Mouse (Mus musculus) left cerebral cortex, adult 2 months (tissue): Measurements from ENCODE around the gene Wdr83. TPM values are rescaled to one million over a fixed set of nuclear protein-coding genes. Genes with fewer than 3 reads are reported as not detected.

Experiments used
- DNase-seq, 2 experiments: peaks; one replicate each; pipeline ENCODE4 v3.0.0; 2021 to 2022; ENCODE audit warnings: low spot score in 2 of 2, mixed read lengths in 1 of 2; ENCODE audit errors: extremely low spot score in 1 of 2
- H3K27ac ChIP-seq: fragments of 200-600 bp; 2 replicates; pipeline ENCODE4 v1.8.1; 2022
- H3K4me3 ChIP-seq: fragments of 200-600 bp; 2 replicates; pipeline ENCODE4 v1.8.1; 2022
- CTCF ChIP-seq: fragments of 200-600 bp; IDR thresholded peaks from 2 replicates; pipeline ENCODE4 v1.8.1; 2022; ENCODE audit warnings: antibody characterized with exemption, mild to moderate bottlenecking, moderate library complexity
- intact Hi-C: fragments of 180-260 bp; cut with DNase I; formaldehyde crosslinking; loops from one replicate; pipeline ENCODE4 v1.15.1; 2025
- total RNA-seq, 2 experiments: library from RNA; stranded (reverse); gene quantifications; 2 replicates each; pipeline ENCODE4 v1.2.3; 2021

Gene Wdr83
- total RNA-seq, 2 experiments from 2014 or later, result 25.5 to 27.8 TPM

- intact Hi-C loops, result loop anchor here (5.0 kb wide), 2 partner anchors 47 to 97 kb away; partner anchors contain the start of genes Asna1, Junb and Trir
- Histone ChIP-seq H3K27ac (no peak overlapping the region), H3K4me3 (no peak overlapping the region)
- no peak for DNase-seq
- TF ChIP-seq CTCF, result no peak
Measured at GRCm38 (mm10) chr8:85074617-85075016, 6.5 kb downstream of the Wdr83 start.

GRCm38 (mm10) chr8:85074167-85074566 lies 6.9 kb downstream of the Wdr83 start:
- intact Hi-C loops, result loop anchor here (5.0 kb wide), 2 partner anchors 47 to 97 kb away; partner anchors contain the start of genes Asna1, Junb and Trir
- Histone ChIP-seq H3K4me3 (no peak overlapping the region), H3K27ac (no peak overlapping the region)
- no peak for TF ChIP-seq CTCF
- no peak for DNase-seq

GRCm38 (mm10) chr8:85073041-85073612 lies 8.0 kb downstream of the Wdr83 start:
- H3K27ac ChIP-seq, result no peak overlapping the region; the same call in 1 of the 2 replicates
- no peak for DNase-seq
- intact Hi-C loops, result loop anchor here (5.0 kb wide), 2 partner anchors 46 to 96 kb away; partner anchors contain the start of genes Asna1, Junb and Trir
- no peak overlapping the region; the same call in 1 of the 2 replicates for H3K4me3 ChIP-seq
- no peak for TF ChIP-seq CTCF

GRCm38 (mm10) chr8:85072364-85072929 lies 8.7 kb downstream of the Wdr83 start:
- Histone ChIP-seq H3K4me3 (peak overlapping the region; percentile 70), H3K27ac (peak overlapping the region; percentile 93)
- intact Hi-C loops, result loop anchor here (5.0 kb wide), 2 partner anchors 45 to 95 kb away; partner anchors contain the start of genes Asna1, Junb and Trir
- TF ChIP-seq CTCF, result no peak
- no peak for DNase-seq

- Histone ChIP-seq H3K4me3 (peak within 1 kb of the TSS; percentile 70), H3K27ac (peak within 1 kb of the TSS; percentile 93)
- DNase-seq, result peak; percentile 88 to 90
- TF ChIP-seq CTCF, result peak; percentile 18
- intact Hi-C loops, result loop anchor here (5.0 kb wide), 2 partner anchors 44 to 94 kb away; partner anchors contain the start of genes Asna1, Junb and Trir
Measured at GRCm38 (mm10) chr8:85071514-85072281, 9.4 kb downstream of the Wdr83 start, which contains the start of gene Dhps. TSS of gene Dhps (plus strand) at chr8:85071757.

- H3K27ac ChIP-seq, result peak overlapping the region; percentile 93; the same call in 1 of the 2 replicates
- H3K4me3 ChIP-seq, result peak overlapping the region; percentile 70
- intact Hi-C loops, result loop anchor here (5.0 kb wide), 2 partner anchors 44 to 94 kb away; partner anchors contain the start of genes Asna1, Junb and Trir
- no peak for TF ChIP-seq CTCF
- no peak for DNase-seq
Measured at GRCm38 (mm10) chr8:85071041-85071440, 10.1 kb downstream of the Wdr83 start.

GRCm38 (mm10) chr8:85067982-85068381 lies 13.1 kb downstream of the Wdr83 start, which contains the start of gene Gm5741:
TSS of gene Gm5741 (minus strand) at chr8:85067982.
- H3K27ac ChIP-seq, result no peak within 1 kb of the TSS
- intact Hi-C loops, result no loop called here
- no peak for DNase-seq
- H3K4me3 ChIP-seq, result no peak within 1 kb of the TSS
- no peak for TF ChIP-seq CTCF

- intact Hi-C loops, result no loop called here
- DNase-seq, result no peak
Measured at GRCm38 (mm10) chr8:85067155-85067554, 14.0 kb downstream of the Wdr83 start.

GRCm38 (mm10) chr8:85065213-85065612 lies 15.9 kb downstream of the Wdr83 start:
- no peak for TF ChIP-seq CTCF

More at GRCm38 (mm10) chr8:85067155-85067554, 14.0 kb downstream of the Wdr83 start:
- no peak for TF ChIP-seq CTCF
- Histone ChIP-seq H3K27ac (no peak overlapping the region), H3K4me3 (no peak overlapping the region)

GRCm38 (mm10) chr8:85062603-85063002 lies 18.5 kb downstream of the Wdr83 start:
- DNase-seq, result no peak
- no peak overlapping the region for H3K4me3 ChIP-seq
- no peak for TF ChIP-seq CTCF
- intact Hi-C loops, result no loop called here
- no peak overlapping the region for H3K27ac ChIP-seq

More at GRCm38 (mm10) chr8:85065213-85065612, 15.9 kb downstream of the Wdr83 start:
- Histone ChIP-seq H3K27ac (no peak overlapping the region), H3K4me3 (no peak overlapping the region)
- DNase-seq, result no peak
- intact Hi-C loops, result no loop called here

- Histone ChIP-seq H3K4me3 (peak within 1 kb of the TSS; percentile 86), H3K27ac (peak within 1 kb of the TSS; percentile 87)
- DNase-seq, result peak; percentile 88 to 90
- intact Hi-C loops, result no loop called here
- TF ChIP-seq CTCF, result no peak
Measured at GRCm38 (mm10) chr8:85059879-85060616, 21.1 kb downstream of the Wdr83 start, which contains the start of gene Fbxw9. TSS of gene Fbxw9 (plus strand) at chr8:85060055.
